Mouse (Mus musculus) stomach, embryonic 15.5 days (tissue): ENCODE results near the gene Myo9b. TPM values are rescaled to one million over a fixed set of nuclear protein-coding genes. Genes with fewer than 3 reads are reported as not detected.

Source experiments
- ATAC-seq: fragments of 200-750 bp; cut with Nextera tagmentation; 2 replicates; pipeline ENCODE4 v1.8.0; 2017; ENCODE audit warnings: low read depth, moderate number of reproducible peaks, moderate TSS enrichment; ENCODE audit not compliant: insufficient read depth, low FRiP score
- H3K27ac ChIP-seq: fragments of 300-500 bp; sonication (generic); 2 replicates; pipeline ENCODE4 v1.5.1; 2015; ENCODE audit warnings: mild to moderate bottlenecking, inconsistent platforms
- H3K27me3 ChIP-seq: fragments of 300-500 bp; sonication (generic); replicated peaks from 2 replicates; pipeline ENCODE4 v1.6.1; 2015; ENCODE audit warnings: inconsistent platforms
- H3K36me3 ChIP-seq: fragments of 300-500 bp; sonication (generic); 2 replicates; pipeline ENCODE4 v1.6.1; 2015; ENCODE audit warnings: inconsistent platforms
- H3K4me1 ChIP-seq: fragments of 300-500 bp; sonication (generic); 2 replicates; pipeline ENCODE4 v1.6.1; 2015; ENCODE audit warnings: inconsistent platforms
- H3K4me2 ChIP-seq: fragments of 300-500 bp; sonication (generic); 2 replicates; pipeline ENCODE4 v1.6.1; 2015; ENCODE audit warnings: mild to moderate bottlenecking, inconsistent platforms
- H3K4me3 ChIP-seq: fragments of 300-500 bp; sonication (generic); replicated peaks from 2 replicates; pipeline ENCODE4 v1.5.1; 2015; ENCODE audit warnings: inconsistent platforms
- H3K9ac ChIP-seq: fragments of 300-500 bp; sonication (generic); 2 replicates; pipeline ENCODE4 v1.6.1; 2015; ENCODE audit warnings: inconsistent platforms
- H3K9me3 ChIP-seq: fragments of 300-500 bp; sonication (generic); 2 replicates; pipeline ENCODE4 v1.6.1; 2016; ENCODE audit warnings: inconsistent platforms
- WGBS: fragments of 180-500 bp; shearing (Covaris S2); methylation state at CpG from one replicate; pipeline ENCODE4 v1.1.7; 2015; 5-methylcytosine and 5-hydroxymethylcytosine counted together
- polyA plus RNA-seq: library from polyadenylated mRNA; unstranded; fragments of >200 nt; fragmentation: Nextera tagmentation; extraction: Ambion mirVana; gene quantifications from 2 replicates; pipeline ENCODE4 v1.2.1, GENCODE M21; 2015

Myo9b gene
- polyA plus RNA-seq, 1 experiment from 2014 or later = 17.8 TPM

DNA sequence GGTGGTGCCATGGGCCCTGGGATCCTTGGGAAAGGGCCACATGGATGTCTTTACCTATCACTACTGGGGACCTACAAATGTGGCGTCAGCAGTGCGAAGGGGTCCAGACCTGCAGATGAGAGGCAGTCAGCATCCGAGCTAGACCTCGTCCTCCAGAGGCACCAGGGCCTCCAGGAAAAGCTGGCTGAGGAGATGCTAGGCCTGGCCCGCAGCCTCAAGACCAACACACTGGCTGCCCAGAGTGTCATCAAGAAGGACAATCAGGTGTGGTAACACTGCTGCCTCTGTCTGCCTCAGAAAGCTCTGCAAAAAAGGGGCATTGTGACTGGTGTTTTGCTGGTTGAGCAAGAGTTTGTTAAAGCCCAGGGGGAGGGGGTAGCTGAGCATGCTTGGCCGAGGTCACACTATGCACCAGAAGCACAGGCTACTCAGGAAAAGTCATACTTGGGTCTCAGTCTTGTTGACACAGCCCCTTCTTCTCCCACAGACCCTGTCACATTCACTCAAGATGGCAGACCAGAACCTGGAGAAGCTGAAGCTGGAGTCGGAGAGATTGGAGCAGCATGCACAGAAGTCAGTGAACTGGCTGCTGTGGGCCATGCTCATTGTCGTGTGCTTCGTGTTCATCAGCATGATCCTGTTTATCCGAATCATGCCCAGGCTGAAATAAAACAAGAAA, 96.7 kb downstream of the Myo9b start:
- Histone ChIP-seq H3K9ac (no peak overlapping the region), H3K9me3 (no peaks in the 10 kb centered on the region), H3K36me3 (peaks cover 24% of the 10 kb centered on the region), H3K4me3 (no peak overlapping the region), H3K27ac (no peak overlapping the region), H3K27me3 (no peaks in the 10 kb centered on the region), H3K4me1 (peaks cover 18% of the 10 kb centered on the region), H3K4me2 (no peak overlapping the region)
- 92% methylated on average over 10 of the region's 10 CpGs for WGBS
- no peak for ATAC-seq

DNA sequence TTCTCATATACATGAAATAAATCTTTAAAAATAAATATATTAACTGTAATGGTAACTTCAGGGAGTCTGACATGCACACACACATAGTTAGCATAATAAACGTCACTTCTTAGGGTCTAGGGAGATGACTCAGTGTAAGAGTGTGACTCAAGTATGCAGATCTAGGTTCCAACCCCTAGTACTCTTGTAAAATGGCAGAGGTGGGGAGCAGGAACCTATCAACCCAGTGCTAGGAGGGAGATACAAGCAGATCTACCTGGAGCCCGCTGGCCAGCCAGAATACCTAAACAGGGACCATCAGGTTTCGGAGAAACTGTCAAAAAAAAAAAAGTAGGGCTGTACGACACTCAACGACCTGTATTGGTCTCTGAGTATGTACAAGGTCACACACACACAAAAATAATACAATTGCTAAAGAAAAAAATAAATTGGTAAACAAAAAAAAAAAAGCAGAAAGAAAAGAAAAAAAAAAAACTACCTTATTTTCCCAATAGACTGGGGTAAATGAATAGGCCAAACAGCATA, 98.3 kb downstream of the Myo9b start:
- H3K9ac ChIP-seq = no peak overlapping the region
- no peaks in the 10 kb centered on the region for H3K27me3 ChIP-seq
- no peak for ATAC-seq
- peaks cover 23% of the 10 kb centered on the region for H3K4me1 ChIP-seq
- WGBS = 15% methylated on average over 5 of the region's 5 CpGs
- peaks cover 34% of the 10 kb centered on the region for H3K36me3 ChIP-seq
- H3K4me3 ChIP-seq = peak overlapping the region; percentile 90
- no peaks in the 10 kb centered on the region for H3K9me3 ChIP-seq
- peak overlapping the region; percentile 58 for H3K4me2 ChIP-seq
- H3K27ac ChIP-seq = 0 out of 2 replicates have a peak overlapping the region, but pooled peaks have one; percentile 41

DNA sequence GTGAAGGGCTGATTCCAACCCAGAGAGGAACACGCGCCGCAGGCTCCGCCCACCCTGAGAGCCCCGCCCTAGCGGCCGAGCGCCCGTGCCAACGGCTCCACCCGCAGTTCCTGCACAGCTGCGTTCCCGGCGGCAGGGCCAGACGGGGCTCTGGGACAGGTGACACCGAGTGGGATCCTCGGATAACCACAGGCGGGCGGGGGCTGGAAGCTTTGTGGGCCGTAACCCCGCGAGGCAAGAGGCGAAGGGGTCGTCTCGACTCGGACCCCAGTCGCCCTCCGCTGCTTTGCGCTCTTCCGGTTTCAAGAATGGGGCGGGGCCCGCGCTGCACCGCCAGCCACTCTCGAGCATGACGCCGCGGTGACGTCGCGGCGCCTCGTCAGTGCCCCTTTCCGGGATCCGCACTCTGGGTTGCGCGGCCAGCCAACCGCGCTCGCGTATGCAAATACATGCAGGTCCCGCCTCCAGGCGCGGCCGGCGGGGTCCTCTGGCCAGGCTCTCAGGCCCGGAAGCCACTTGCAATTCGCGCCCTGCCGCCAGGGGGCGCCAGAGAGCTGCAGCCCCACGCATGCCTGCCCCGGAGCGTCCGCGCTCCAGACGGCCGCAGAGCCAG, 98.8 kb downstream of the Myo9b start, which contains the start of gene Ocel1:
Gene Ocel1 (plus strand): TSS at position 63 of the 613 bp plus-strand sequence.
- H3K36me3 ChIP-seq = peaks cover 34% of the 10 kb centered on the region
- peaks cover 25% of the 10 kb centered on the region for H3K4me1 ChIP-seq
- H3K27me3 ChIP-seq = no peaks in the 10 kb centered on the region
- H3K4me2 ChIP-seq = peak within 1 kb of the TSS; percentile 58
- under 1% methylated on average over 68 of the region's 68 CpGs for WGBS
- peak within 1 kb of the TSS; percentile 32; the same call in 1 of the 2 replicates for H3K9ac ChIP-seq
- peak; percentile 89 for ATAC-seq
- peak within 1 kb of the TSS; percentile 87 for H3K27ac ChIP-seq
- H3K4me3 ChIP-seq = peak within 1 kb of the TSS; percentile 90
- no peaks in the 10 kb centered on the region for H3K9me3 ChIP-seq

DNA sequence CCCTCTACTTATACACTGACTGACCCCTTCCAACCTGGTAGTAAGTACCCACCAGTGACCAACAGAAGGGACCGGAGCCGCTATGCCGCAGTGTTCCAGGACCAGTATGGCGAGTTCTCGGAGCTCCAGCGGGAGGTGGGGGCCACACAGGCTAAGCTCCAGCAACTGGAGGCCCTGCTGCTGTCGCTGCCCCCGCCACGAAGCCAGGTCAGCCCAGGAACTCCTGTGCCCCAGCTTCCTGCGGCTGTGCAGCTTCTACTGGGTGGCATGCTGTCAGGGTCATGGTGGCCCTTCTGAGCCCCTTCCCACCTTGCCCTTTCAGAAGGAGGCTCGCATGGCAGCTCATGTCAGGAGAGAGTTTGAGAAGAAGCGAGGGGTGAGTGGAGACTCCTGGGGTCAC, 99.9 kb downstream of the Myo9b start:
- ATAC-seq = no peak
- Histone ChIP-seq H3K4me1 (peaks cover 32% of the 10 kb centered on the region), H3K27ac (no peak overlapping the region), H3K36me3 (peaks cover 34% of the 10 kb centered on the region), H3K4me3 (no peak overlapping the region), H3K27me3 (no peaks in the 10 kb centered on the region), H3K9me3 (no peaks in the 10 kb centered on the region), H3K4me2 (no peak overlapping the region), H3K9ac (no peak overlapping the region)
- 88% methylated on average over 12 of the region's 12 CpGs for WGBS

DNA sequence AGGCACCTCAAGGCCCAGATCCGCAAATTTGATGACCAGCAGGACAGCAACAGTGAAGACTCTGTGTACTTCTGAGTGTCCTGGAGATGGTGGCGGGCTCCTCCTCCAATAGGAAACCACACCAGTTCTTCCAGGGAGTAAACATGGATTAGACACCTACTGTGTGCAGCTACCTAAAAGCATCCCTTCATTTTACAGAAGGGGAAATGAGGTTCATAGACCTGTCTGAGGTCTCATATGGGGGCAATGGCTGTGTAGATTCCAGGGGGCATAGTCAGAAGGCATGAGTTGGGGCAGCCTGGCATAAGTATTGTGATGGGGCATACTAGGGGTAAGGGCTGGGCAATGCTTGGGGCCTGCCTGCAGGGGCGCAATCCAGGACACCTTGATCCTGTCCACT, 100.5 kb downstream of the Myo9b start:
- ATAC-seq = no peak
- H3K27ac ChIP-seq = no peak overlapping the region
- H3K9ac ChIP-seq = no peak overlapping the region
- H3K4me1 ChIP-seq = peaks cover 27% of the 10 kb centered on the region
- H3K4me2 ChIP-seq = no peak overlapping the region
- H3K27me3 ChIP-seq = no peaks in the 10 kb centered on the region
- no peaks in the 10 kb centered on the region for H3K9me3 ChIP-seq
- H3K36me3 ChIP-seq = peaks cover 34% of the 10 kb centered on the region
- 92% methylated on average over 3 of the region's 3 CpGs for WGBS
- H3K4me3 ChIP-seq = no peak overlapping the region

DNA sequence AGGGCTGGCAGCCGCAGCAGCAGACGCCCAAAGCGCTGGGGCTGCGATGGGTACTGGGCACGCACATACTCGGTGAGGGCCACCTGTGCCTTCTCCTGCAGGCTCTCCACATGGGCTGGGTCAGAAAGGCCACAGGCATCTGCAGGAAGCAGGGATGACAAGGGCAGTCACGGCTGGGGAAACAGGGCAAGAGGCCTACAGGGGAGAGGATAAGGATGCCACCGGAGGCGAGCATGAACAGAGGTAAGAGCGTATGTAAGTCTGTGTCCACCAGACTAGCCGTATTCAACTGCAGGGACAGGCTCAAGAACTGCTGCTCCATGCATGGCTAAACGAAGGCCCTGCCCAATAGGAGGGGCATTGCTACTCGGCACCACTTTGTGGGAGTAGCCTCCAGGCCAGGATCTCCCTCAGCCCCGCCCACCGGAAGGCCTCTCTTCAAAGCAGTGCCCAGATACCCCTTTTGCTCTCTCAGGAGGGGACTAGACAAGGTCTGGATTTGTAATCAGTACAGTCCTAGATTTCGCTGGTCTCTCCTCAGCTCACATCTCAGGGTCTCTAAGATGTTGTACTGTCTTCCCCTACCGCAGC, 102.2 kb downstream of the Myo9b start:
- Histone ChIP-seq H3K4me2 (no peak overlapping the region), H3K4me1 (peaks cover 38% of the 10 kb centered on the region), H3K36me3 (peaks cover 30% of the 10 kb centered on the region), H3K27me3 (no peaks in the 10 kb centered on the region), H3K9ac (no peak overlapping the region), H3K4me3 (no peak overlapping the region), H3K27ac (no peak overlapping the region), H3K9me3 (no peaks in the 10 kb centered on the region)
- 78% methylated on average over 17 of the region's 17 CpGs for WGBS
- ATAC-seq = no peak

DNA sequence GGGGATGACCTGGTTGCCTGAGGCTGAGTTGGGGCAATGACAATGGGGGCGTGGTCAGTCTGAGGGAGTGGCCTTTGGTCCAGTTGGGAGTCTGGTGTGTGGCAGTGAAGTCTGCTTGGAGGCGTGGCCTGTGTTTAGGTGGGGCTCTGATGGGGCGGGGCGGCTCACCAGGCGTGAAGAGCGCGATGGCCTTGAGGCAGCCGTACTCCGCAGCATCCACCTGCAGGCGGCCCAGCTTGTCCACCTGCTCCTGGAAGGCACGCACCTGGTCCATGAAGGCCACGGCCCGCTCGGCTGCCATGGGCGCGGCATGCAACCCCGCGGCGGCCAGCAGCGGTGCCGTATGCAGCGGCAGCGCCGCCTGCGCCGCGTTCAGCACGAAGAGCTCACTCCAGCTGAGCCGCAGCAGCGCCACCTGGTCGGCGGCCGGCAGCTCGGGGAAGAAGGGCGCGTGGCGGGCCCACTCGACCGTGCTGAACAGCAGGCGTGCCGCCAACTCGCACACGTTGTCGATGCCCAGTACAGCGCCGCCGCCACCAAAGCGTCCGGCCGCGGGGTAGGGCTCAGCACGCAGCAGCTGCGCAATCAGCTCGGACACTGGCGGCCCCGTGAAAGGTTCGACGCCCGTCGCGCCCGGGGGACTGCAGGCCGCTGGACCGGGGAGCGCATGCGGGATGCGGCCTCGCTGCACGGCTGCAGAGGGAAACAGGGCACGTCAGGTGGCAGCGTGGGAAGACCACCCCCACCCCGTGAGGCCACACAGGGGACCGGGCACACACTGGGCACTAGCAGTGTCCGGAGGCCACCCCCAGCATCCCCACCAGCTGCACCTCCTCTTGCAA, 103.3 kb downstream of the Myo9b start:
- peaks cover 45% of the 10 kb centered on the region for H3K4me1 ChIP-seq
- peak; percentile 4; the same call in 1 of the 2 replicates for ATAC-seq
- H3K4me3 ChIP-seq = peak overlapping the region; percentile 18; the same call in 1 of the 2 replicates
- H3K4me2 ChIP-seq = peak overlapping the region; percentile 47
- H3K9me3 ChIP-seq = no peaks in the 10 kb centered on the region
- 0 out of 2 replicates have a peak overlapping the region, but pooled peaks have one; percentile 13 for H3K27ac ChIP-seq
- 16% methylated on average over 74 of the region's 74 CpGs for WGBS
- H3K27me3 ChIP-seq = no peaks in the 10 kb centered on the region
- H3K9ac ChIP-seq = no peak overlapping the region; the same call in 1 of the 2 replicates
- peaks cover 26% of the 10 kb centered on the region for H3K36me3 ChIP-seq

DNA sequence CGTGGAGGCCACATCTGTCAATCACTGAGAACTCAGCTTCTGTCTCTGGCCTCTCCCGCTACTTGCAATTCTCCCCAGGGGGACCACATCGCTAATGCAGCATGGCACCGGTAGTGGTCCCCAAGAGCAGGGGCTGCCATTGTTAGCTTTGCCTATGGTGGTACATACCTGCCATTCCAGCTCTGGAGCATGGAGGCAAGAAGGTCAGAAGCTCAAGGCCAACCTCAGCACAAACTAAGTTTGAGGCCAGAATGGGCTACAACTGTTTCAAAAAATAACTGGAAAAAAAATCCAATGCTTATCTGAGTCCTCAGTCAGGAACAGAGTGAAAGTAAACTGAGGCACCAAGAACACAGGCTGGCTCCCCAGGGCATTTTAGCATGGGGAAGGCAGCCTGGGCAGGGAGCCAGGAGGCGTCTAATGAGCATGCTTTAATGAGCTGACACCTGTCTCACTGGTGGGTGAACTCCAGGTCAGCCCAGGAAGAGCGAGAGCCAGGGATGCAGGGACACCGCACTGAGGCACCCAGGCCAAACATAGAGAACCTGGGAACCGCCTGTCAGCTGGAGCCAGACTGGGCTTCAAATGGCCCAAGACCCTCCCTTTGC, 104.0 kb downstream of the Myo9b start:
- Histone ChIP-seq H3K27me3 (no peaks in the 10 kb centered on the region), H3K27ac (0 out of 2 replicates have a peak overlapping the region, but pooled peaks have one; percentile 13), H3K36me3 (peaks cover 26% of the 10 kb centered on the region), H3K4me3 (no peak overlapping the region), H3K4me1 (peaks cover 44% of the 10 kb centered on the region), H3K4me2 (peak overlapping the region; percentile 47), H3K9ac (no peak overlapping the region; the same call in 1 of the 2 replicates), H3K9me3 (no peaks in the 10 kb centered on the region)
- WGBS = 53% methylated on average over 8 of the region's 8 CpGs
- ATAC-seq = no peak

DNA sequence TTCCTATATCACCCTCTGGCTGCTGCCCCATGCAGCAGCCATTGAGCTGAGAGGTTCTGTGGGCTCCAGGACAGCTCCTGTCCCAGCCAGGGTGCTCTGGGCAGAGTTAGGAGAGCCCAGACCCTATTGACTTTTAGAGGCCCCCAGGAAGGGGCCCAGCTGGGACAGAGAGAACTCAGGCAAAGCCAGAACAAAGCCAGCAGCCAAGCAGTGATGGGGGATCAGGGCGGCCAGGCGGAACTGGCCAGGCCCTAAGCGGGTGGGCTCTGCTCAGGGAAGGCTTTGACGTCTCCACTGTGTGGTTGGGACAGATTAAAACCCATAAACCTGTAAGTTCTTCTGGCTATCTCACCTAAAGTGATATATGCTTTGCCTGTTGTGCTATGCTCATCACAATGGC, 106.5 kb downstream of the Myo9b start:
- H3K36me3 ChIP-seq = peaks cover 12% of the 10 kb centered on the region; the same call in 1 of the 2 replicates
- peaks cover 57% of the 10 kb centered on the region for H3K4me1 ChIP-seq
- H3K9ac ChIP-seq = peak overlapping the region; percentile 6; the same call in 1 of the 2 replicates
- H3K27ac ChIP-seq = no peak overlapping the region
- peak overlapping the region; percentile 86 for H3K4me3 ChIP-seq
- no peaks in the 10 kb centered on the region for H3K9me3 ChIP-seq
- no peak for ATAC-seq
- no peaks in the 10 kb centered on the region for H3K27me3 ChIP-seq
- H3K4me2 ChIP-seq = peak overlapping the region; percentile 96
- WGBS = 69% methylated on average over 4 of the region's 4 CpGs

DNA sequence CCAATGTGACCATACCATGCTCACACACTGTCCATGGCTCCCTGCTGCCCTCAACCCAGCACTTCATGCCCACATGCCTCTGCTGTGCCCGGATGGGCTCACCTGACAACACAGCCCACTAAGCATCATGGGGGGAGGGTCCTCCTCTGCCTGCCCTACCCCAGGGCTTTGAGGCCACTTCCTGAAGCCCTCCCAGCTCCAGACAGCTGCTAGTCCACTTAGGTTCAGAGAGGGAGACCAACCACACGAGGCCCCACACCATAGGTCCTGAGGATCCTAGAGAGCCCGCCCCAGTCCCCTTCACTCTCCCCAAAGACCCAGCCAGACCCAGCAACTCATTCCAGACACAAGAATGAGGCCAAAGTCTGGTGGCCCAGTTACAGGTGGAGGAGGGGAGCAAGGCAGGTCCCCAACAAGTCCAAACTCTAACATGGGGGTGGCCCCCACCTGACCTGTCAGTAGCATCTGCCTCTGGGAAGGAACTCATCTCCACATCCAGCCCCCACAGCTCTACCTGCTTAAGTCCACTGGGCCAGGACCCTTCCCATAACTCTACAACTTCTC, 107.1 kb downstream of the Myo9b start:
- WGBS = 53% methylated on average over 3 of the region's 3 CpGs
- Histone ChIP-seq H3K4me1 (peaks cover 57% of the 10 kb centered on the region), H3K27me3 (no peaks in the 10 kb centered on the region), H3K27ac (no peak overlapping the region), H3K9ac (peak overlapping the region; percentile 79; the same call in 1 of the 2 replicates), H3K4me3 (peak overlapping the region; percentile 86), H3K9me3 (no peaks in the 10 kb centered on the region), H3K36me3 (0 out of 2 replicates have a peak, but pooled peaks cover 7% of the 10 kb centered on the region), H3K4me2 (peak overlapping the region; percentile 96)
- no peak for ATAC-seq
